Mouse (Mus musculus) thymus, adult 2 months (tissue): Measurements from ENCODE around the gene Slc29a2. TPM values are rescaled to one million over a fixed set of nuclear protein-coding genes. Genes with fewer than 3 reads are reported as not detected.

Source experiments
- DNase-seq: peaks from one replicate; pipeline ENCODE4 v3.0.0; 2021
- H3K27ac ChIP-seq: fragments of 200-500 bp; 2 replicates; pipeline ENCODE4 v1.5.1; 2012; ENCODE audit warnings: low read length, control low read depth; ENCODE audit not compliant: control insufficient read depth, insufficient read depth
- H3K27me3 ChIP-seq: fragments of 200-500 bp; 2 replicates; pipeline ENCODE4 v1.6.1; 2012; ENCODE audit warnings: mild to moderate bottlenecking, low read length, moderate library complexity, mixed read lengths; ENCODE audit not compliant: control insufficient read depth, insufficient read depth
- H3K36me3 ChIP-seq: fragments of 200-500 bp; 2 replicates; pipeline ENCODE4 v1.6.1; 2012; ENCODE audit warnings: mild to moderate bottlenecking, low read length, moderate library complexity; ENCODE audit not compliant: control insufficient read depth, insufficient read depth
- H3K4me1 ChIP-seq: fragments of 200-500 bp; replicated peaks from 2 replicates; pipeline ENCODE4 v1.6.1; 2012; ENCODE audit warnings: low read length; ENCODE audit not compliant: control insufficient read depth, insufficient read depth
- H3K4me3 ChIP-seq: fragments of 200-500 bp; 2 replicates; pipeline ENCODE4 v1.5.1; 2012; ENCODE audit warnings: mild to moderate bottlenecking, low read length, control low read depth, moderate library complexity; ENCODE audit not compliant: control insufficient read depth, insufficient read depth
- CTCF ChIP-seq: fragments of 200-500 bp; IDR thresholded peaks from 2 replicates; pipeline ENCODE4 v1.5.1; 2012; ENCODE audit warnings: mild to moderate bottlenecking, control low read depth, low read length, moderate library complexity, borderline replicate concordance; ENCODE audit not compliant: control insufficient read depth, poor library complexity, insufficient read depth; ENCODE audit errors: extremely low read depth
- POLR2A ChIP-seq: fragments of 200-500 bp; IDR thresholded peaks from 2 replicates; pipeline ENCODE4 v1.6.1; 2012; ENCODE audit warnings: mild to moderate bottlenecking, low read length, control low read depth, moderate library complexity; ENCODE audit not compliant: control insufficient read depth, poor library complexity, insufficient read depth; ENCODE audit errors: extremely low read depth
- WGBS: fragments of 180-500 bp; shearing (Covaris S2); methylation state at CpG from one replicate; pipeline ENCODE4 v1.1.7; 2018; 5-methylcytosine and 5-hydroxymethylcytosine counted together
- polyA plus RNA-seq: library from polyadenylated mRNA; depleted of rRNA; stranded (reverse); fragments of >200 nt; gene quantifications from 2 replicates; pipeline ENCODE4 v1.2.3, GENCODE M21; 2012

Slc29a2 gene
- polyA plus RNA-seq, 1 experiment = 14.6 TPM

DNA sequence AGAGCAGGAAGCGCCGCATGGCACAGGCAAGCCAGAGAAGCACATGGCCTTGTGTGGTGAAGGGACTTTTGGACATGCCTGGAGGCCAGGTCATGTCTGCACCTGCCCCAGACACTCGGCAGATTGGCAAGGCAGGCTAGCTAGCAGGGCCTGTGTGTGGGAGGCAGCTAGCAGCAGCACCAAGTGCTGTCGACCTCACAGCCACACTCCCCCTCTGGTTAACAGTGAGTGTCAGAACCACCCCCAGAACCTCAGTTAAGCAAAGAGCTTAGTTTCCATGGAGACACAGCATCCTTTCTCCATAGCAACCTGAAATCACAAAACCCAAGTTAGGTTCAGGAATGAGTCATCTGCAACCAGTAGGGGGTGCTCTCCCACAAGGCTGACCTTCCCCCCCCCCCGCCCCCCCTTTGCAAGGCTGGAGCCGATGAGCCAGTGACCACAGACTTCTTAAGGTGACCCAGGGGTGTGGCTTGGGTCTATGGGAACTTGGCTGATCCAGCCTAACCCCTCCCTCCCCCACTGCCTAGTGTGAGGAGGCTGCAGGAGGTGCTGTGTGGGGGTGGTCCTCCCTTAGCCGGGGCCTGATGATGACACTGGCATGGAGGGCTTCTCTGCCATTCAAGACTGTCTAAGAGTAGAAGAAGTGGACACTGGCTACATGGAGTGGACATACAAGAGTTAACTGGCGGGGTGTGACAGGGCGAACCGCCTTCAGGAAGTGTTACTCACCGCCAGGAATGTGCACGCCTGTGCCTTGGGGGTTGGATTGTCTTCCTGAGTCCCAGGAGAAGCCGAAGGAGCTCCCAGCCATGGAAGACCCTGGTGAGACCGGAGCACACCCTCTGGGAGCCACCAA is 26.6 kb downstream of the Slc29a2 start, which contains the start of gene Rin1:
Gene Rin1 (plus strand): TSS at position 435 of the 859 bp plus-strand sequence.
- 31% methylated on average over 14 of the region's 14 CpGs for WGBS
- Histone ChIP-seq H3K4me3 (no peak within 1 kb of the TSS), H3K27ac (no peak within 1 kb of the TSS), H3K4me1 (no peaks in the 10 kb centered on the region), H3K27me3 (no peaks in the 10 kb centered on the region; the same call in 1 of the 2 replicates), H3K36me3 (peaks cover 13% of the 10 kb centered on the region)
- DNase-seq = no peak
- TF ChIP-seq POLR2A (no peak), CTCF (no peak)

DNA sequence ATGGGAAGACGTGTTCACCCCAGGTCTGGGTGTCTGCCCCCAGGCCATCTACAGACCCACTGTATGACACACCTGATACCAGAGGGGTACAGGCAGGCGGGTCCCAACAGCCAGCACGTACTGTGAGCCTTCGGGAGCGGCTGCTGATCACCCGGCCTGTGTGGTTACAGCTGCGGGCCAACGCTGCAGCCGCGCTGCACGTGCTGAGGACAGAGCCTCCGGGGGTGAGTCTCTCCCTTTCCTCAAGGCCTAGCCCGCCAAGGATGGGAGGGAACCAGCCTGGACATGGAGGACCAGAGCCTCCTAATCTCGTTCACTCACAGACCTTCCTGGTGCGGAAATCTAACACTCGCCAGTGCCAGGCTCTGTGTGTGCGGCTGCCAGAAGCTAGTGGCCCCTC is 27.4 kb downstream of the Slc29a2 start:
- H3K27ac ChIP-seq = no peak overlapping the region
- no peaks in the 10 kb centered on the region for H3K4me1 ChIP-seq
- no peaks in the 10 kb centered on the region; the same call in 1 of the 2 replicates for H3K27me3 ChIP-seq
- DNase-seq = no peak
- peaks cover 13% of the 10 kb centered on the region for H3K36me3 ChIP-seq
- TF ChIP-seq POLR2A (no peak), CTCF (no peak)
- WGBS = 14% methylated on average over 17 of the region's 17 CpGs
- H3K4me3 ChIP-seq = no peak overlapping the region

DNA sequence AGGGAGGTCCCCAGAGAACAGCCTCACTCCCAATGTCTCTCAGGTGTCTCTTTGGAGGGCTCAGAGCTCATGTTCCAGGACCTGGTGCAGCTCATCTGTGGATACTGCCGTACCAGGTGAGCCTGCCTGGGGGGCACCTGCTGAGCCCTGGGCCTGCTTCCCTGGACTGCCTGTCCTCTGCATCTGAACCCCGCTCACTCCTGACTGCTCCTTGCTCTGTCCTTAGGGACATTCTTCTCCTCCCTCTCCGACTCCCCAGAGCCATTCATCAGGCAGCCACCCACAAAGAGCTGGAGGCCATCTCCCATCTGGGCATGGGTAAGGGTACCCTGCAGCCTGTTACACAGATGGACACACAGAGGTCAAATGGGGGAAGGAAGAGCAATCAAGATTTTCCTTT is 27.9 kb downstream of the Slc29a2 start:
- Histone ChIP-seq H3K36me3 (peaks cover 10% of the 10 kb centered on the region), H3K4me3 (no peak overlapping the region), H3K4me1 (no peaks in the 10 kb centered on the region), H3K27me3 (no peaks in the 10 kb centered on the region; the same call in 1 of the 2 replicates), H3K27ac (no peak overlapping the region)
- no peak for TF ChIP-seq POLR2A
- no peak for TF ChIP-seq CTCF
- WGBS = 84% methylated on average over 3 of the region's 3 CpGs
- DNase-seq = no peak

DNA sequence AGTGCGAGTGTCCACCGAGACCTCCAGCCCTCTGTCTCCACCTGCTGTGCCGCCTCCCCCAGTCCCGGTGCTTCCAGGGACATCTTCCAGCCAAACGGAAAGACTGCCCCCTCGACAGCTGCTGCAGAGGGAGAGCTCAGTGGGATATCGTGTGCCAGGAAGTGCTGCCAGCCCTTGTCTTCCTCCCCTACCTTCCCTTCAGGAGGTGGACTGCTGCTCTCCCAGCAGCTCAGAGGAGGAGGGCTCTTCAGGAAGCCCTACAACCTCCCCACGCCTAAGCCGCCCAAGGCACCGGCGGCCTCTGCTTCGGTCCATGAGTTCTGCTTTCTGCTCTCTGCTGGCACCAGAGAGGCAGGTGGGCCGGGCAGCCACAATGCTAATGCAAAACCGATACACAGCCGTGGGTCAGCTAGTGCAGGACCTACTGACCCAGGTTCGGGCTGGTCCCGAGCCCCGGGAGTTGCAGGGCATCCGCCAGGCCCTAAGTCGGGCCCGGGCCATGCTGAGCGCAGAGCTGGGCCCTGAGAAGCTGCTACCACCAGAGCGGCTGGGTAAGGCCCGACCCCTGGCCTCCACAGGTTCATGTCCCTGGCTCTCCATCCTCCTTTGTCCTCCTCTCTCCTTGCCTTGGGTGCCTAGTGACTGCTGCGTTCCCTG is 28.6 kb downstream of the Slc29a2 start:
- 48% methylated on average over 25 of the region's 25 CpGs for WGBS

DNA sequence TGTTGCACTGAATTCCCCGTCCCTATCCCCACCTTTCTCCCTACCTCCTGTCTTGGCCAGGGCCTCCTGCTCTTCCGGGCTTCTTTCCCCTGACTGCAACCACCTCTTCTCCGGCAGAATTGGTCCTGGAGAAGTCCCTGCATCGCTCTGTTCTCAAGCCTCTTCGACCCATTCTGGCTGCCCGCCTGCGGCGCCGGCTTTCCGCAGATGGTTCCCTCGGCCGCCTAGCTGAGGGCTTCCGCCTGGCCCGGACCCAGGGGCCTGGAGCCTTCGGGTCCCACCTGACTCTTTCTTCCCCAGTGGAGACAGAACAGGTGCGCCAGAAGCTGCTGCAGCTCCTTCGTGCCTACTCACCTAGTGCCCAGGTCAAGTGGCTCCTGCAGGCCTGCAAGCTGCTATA is 29.2 kb downstream of the Slc29a2 start:
- Histone ChIP-seq H3K4me1 (no peaks in the 10 kb centered on the region), H3K27ac (no peak overlapping the region), H3K36me3 (no peaks in the 10 kb centered on the region), H3K4me3 (no peak overlapping the region), H3K27me3 (no peaks in the 10 kb centered on the region; the same call in 1 of the 2 replicates)
- no peak for DNase-seq
- TF ChIP-seq POLR2A (no peak), CTCF (no peak)
- WGBS = 89% methylated on average over 17 of the region's 17 CpGs

More for the DNA sequence above, 28.6 kb downstream of the Slc29a2 start:
- TF ChIP-seq POLR2A (no peak), CTCF (no peak)
- no peak for DNase-seq
- Histone ChIP-seq H3K27ac (no peak overlapping the region), H3K4me3 (no peak overlapping the region), H3K27me3 (no peaks in the 10 kb centered on the region; the same call in 1 of the 2 replicates), H3K36me3 (peaks cover 2% of the 10 kb centered on the region), H3K4me1 (no peaks in the 10 kb centered on the region)

DNA sequence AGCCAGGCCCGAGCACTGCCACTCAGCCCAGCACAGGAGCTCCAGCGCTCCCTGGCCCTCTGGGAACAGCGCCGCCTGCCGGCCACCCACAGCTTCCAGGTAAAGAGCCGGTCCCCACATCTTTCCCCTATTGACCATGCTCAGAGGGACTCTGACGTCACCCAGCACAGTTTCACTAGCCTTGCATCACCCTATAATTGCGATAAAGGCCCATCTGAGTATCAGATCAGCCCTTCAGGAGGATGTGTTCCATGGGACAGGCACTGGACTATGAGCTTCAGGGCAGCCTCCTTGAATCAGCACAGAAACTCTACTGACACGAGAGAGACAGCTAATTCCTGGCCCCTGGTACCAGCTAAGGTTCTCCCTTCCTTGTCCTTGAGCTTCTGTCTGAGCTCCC is 30.2 kb downstream of the Slc29a2 start:
- DNase-seq = peak; percentile 39
- H3K4me1 ChIP-seq = no peaks in the 10 kb centered on the region

More for the DNA sequence above, 30.2 kb downstream of the Slc29a2 start:
- no peaks in the 10 kb centered on the region for H3K36me3 ChIP-seq
- no peak overlapping the region for H3K27ac ChIP-seq
- TF ChIP-seq CTCF = peak; percentile 87
- no peak for TF ChIP-seq POLR2A
- WGBS = 43% methylated on average over 9 of the region's 9 CpGs
- H3K27me3 ChIP-seq = no peaks in the 10 kb centered on the region; the same call in 1 of the 2 replicates
- H3K4me3 ChIP-seq = no peak overlapping the region
